Mouse (Mus musculus): Measurements from ENCODE around the gene Ppip5k2. TPM values are rescaled to one million over a fixed set of nuclear protein-coding genes. Genes with fewer than 3 reads are reported as not detected.
"Not testable (repeated sequence)": the region's sequence is repeated elsewhere in the genome, so short reads cannot be mapped to it uniquely, and the experiment has no call there.

The Ppip5k2 gene
- total RNA-seq, 2 experiments from 2014 or later, result 20.3 to 23.4 TPM

DNA sequence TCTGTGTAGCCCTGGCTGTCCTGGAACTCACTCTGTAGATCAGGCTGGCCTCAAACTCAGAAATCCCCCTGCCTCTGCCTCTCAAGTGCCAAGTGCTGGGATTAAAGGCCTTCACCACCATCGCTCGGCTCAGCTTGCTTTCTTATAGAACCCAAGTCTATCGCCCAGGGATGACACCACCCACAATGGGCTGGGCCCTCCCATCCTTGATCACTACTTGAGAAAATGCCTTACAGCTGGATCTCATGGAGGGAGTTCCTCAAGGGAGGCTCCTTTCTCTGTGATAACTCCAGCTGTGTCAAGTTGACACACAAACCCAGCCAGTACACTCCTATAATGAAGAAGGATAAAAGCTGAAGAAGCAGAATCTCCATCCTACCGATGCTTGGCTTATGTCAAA, 4.5 kb downstream of the Ppip5k2 start:
- DNase-seq (ENCODE audit: low spot score in 2 of 2), result not testable (repeated sequence)
- intact Hi-C loops (cut with DNase I), result loop anchor here (5.0 kb wide), 1 partner anchor 103 kb away; the partner anchor contains the start of gene D1Ertd622e

DNA sequence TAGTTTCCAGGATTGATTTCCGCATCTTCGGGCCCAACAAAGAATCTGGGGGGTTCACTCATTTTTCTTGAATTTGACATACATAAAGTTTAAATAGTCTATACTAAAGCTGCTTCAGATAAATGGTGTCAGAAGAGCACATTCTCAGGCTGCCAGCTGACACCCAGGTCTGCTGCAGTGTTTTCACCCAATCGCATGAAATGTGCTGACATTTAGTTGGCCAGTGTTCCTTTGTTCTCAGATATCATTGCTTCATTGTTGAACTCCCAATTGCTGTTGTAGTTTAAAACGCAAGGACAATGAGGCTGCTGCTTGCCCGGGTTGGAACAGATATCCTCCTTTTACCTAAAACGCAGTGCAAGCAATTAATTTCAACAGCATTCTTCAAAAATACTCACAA, 8.7 kb downstream of the Ppip5k2 start:
- intact Hi-C loops (cut with DNase I), result no loop called here
- no peak for DNase-seq (ENCODE audit: low spot score in 2 of 2)

DNA sequence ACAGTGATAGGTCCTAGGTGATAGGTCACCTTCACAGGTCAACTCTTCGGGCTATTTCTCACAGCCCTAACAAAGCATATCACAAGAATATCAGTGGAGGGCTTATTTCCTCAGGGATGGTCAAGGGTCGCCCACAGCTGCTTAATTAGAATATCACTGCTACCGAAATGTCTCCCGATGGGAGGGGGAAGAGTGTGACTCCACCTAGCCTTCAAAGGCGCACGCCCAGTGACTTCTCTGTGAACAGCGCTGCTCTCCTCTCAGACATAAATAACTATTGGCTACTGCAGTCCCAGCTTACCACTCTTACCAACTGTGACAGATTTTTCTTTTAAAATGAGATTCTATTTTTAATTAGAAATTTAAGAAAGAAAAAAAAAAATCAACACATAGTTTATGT, 9.6 kb downstream of the Ppip5k2 start:
- intact Hi-C loops (cut with DNase I), result no loop called here
- DNase-seq (ENCODE audit: low spot score in 2 of 2), result no peak

DNA sequence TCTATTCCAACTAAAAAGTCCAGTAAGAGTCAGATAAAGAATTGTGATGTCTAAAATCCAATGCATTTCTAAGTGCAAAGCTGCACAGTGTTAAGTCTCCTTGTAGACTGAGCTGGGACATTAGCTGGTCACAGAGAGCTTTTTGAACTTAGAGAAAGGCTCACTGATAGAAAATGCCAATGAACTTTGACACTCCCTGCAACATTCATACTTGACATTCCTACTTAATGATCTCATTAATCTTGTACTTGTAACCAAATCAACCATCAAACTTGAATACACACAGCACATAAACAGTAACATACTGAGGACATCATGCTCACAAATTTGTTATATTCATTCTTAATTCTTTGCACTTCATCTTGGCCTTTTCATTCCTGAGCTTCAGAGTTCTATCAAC, 10.4 kb downstream of the Ppip5k2 start:
- no peak for DNase-seq (ENCODE audit: low spot score in 2 of 2)
- intact Hi-C loops (cut with DNase I), result no loop called here

DNA sequence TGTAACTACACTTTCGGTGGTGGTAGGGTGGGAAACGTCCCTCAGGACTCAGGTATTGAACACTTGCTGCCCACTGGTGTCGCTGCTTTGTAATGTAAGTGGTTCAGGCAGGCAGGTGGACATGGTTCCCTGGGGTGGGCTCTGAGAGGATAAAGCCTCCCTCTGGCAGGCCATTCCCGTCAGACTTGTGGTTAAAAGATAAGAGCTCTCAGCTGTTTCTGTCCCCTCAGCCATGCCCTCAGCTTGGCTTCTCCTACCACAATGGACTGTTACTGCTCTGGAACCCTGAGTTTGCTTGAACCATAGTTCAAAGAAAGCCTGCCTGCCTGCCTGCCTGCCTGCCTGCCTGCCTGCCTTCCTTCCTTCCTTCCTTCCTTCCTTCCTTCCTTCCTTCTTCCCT, 15.8 kb downstream of the Ppip5k2 start:
- intact Hi-C loops (cut with DNase I), result no loop called here

DNA sequence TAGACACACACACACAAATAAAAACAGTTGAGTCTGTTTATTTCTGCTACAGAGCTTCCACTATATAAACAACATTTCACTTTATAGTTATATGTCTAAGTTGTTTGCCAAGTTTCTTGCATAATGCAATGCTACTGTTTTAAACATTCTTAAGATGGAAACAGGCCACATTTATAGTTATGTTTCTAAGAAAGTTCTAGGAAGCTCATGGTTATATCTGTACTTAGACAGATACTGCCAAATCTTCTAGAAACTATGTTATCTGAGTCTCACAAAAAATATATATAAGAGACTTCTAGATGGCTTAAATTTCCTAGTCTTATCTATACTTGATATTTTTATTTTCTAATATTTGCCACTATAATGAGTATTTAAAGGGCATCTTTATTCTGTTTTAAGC, 17.0 kb downstream of the Ppip5k2 start:
- intact Hi-C loops (cut with DNase I), result no loop called here
- peak in 1 of 2 experiments; percentile 22 for DNase-seq (ENCODE audit: low spot score in 2 of 2)

More for the DNA sequence above, 15.8 kb downstream of the Ppip5k2 start:
- DNase-seq (ENCODE audit: low spot score in 2 of 2), result no peak

DNA sequence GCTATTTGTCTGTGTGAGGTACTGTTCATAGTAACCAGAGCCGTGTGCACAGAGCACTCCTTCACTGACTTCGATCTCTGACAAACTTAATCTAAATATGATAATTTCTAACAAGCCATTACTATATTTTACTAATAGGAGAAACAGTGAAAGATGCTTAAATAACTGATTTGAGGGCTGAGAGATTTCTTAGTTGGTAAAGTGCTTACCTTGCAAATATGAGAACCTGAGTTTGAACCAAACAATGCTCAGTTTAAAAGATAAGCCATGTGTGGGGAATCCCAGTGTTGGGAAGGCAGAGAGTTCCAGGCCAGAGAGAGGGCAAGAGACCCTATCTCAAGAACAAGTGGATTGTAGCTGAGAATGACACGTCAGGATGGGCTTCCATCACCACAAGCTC, 22.0 kb downstream of the Ppip5k2 start:
- intact Hi-C loops (cut with DNase I), result no loop called here
- DNase-seq (ENCODE audit: low spot score in 2 of 2), result no peak

DNA sequence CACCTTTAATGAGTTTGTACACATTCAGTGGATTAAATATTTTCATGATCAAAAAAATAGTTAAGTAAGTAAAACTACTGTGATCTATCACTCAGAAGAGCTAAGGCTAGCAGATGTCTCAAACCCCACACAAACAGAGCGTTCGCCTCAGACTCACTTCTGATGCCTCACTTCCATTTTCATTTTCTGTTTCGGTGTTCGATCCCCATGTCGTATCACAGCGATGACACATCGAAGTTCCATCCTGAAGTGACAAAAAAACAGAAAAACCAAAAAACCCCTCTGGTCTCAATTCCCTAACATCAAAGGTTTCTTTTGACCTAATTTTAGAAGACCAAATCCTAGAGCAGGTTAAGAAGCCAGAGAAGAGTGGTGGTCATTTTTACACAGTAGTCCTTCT, 23.9 kb downstream of the Ppip5k2 start:
- intact Hi-C loops (cut with DNase I), result no loop called here
- no peak for DNase-seq (ENCODE audit: low spot score in 2 of 2)

DNA sequence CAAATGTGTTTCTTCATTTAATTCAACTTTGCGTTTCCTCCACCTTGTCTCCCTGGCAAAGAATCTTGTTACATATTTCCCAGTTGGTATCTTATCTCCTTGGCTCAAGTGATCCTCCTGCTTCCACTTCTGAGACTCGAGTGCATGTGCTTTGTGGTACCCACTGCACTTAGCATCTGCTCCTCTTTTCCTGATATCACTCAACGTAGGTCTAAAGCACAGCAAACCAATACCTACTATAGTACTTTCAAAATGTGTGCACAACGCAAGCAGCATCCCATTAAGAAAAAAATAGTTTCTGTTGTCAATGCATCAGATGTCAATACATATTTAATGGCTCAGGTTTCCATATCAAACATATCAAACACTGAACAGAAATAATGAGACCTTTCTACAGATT, 24.5 kb downstream of the Ppip5k2 start:
- intact Hi-C loops (cut with DNase I), result no loop called here
- DNase-seq (ENCODE audit: low spot score in 2 of 2), result no peak

DNA sequence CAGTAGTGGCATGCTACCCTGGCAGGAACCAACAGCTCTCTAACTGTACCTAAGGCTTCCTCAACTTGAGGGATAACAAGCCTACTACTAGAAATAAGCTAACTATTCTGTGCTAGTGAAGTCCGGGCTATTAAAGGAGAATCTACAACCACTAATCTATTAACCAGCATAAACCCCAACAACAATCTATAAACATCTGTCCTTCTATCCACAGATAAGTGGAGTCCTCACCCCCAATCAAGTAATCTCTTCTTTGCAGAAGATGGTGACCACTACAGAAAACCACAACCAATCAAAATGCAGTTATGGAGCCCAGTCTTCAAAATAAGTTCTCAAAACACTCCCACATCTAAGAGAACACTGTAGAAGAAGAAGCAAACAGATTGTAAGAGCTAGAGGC, 27.1 kb downstream of the Ppip5k2 start:
- DNase-seq (ENCODE audit: low spot score in 2 of 2), result no peak
- intact Hi-C loops (cut with DNase I), result no loop called here

DNA sequence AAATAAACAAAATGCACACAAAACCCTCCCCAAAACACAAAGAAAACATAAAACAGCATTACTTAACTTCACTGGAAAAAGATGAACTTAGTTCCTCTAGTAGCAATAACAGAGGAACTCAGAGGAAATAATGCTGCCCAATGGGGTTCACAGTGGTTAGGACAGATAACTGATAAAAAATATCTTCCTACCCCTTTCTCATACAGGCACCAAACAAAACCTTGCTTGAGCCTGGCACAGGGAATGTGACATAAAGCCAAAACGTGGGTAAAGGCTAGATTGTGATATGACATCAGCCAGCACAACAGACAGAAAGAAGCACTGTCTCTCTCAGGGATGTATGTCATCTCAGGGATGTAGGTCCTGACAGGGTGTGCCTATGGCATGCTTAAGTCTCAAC, 40.9 kb downstream of the Ppip5k2 start:
- intact Hi-C loops (cut with DNase I), result no loop called here
- no peak for DNase-seq (ENCODE audit: low spot score in 2 of 2)

DNA sequence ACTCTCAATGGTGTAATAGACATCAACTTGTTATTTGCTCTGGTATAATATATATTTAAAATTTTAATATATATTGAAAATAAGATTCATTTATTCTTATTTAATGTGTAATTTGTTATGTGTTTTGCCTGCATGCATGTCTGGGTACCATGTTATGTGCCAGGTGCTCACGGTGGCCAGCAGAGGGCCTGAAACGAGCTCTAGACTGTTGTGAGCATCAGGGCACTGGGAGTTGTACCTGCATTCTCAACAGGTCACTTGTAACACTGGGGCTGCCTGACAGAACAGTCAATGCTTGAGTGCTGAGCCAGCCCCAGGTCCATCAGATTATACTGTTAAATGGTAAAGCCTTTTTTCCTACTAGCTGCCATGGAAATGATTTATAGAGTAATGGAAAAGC, 43.5 kb downstream of the Ppip5k2 start:
- intact Hi-C loops (cut with DNase I), result no loop called here

DNA sequence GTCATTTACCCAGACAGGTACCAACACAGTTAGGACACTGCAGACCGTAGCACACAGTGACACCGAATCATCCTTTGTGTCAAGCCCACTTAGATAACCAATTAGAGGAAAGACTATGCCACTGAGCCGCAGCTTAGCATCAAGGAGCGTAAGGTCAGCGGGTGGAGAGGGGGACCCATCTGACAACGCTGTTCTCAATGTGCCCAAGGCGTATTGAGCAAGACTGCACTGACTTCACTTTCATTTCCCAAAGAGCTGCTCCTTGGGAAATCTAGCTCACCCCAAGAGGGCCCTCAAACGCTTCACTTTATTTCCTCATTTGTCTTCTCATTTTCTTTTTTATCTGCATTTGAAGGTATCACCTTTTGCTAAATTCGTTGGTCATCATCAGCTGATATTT, 51.8 kb downstream of the Ppip5k2 start:
- no peak for DNase-seq (ENCODE audit: low spot score in 2 of 2)
- intact Hi-C loops (cut with DNase I), result no loop called here

More for the DNA sequence above, 43.5 kb downstream of the Ppip5k2 start:
- DNase-seq (ENCODE audit: low spot score in 2 of 2), result no peak

DNA sequence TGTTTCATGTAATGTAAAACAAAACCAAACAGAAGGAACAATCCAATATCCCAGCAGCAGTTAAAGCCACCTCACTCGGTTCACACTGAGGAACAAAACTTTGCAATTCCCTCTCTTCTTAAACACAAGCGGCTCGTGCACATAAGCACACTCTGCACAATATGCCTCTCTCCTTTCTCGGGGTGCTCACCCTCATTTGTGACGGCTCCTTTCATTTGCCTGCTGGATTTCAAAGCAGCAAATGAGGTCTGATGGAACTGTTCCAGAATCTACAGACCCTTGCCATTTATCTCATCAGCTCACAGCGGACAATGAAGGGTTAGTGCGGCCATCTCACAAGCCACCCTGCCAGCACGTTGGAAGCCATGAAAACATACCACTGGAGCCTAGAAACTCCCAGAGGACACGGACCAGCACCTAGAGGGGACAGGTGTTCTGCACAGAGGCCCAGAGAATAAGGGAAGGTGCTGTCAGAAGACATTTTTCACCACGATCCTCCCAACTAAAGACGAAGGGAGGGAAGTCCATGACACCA, 55.8 kb downstream of the Ppip5k2 start:
- no peak for DNase-seq (ENCODE audit: low spot score in 2 of 2)
- intact Hi-C loops (cut with DNase I), result no loop called here

DNA sequence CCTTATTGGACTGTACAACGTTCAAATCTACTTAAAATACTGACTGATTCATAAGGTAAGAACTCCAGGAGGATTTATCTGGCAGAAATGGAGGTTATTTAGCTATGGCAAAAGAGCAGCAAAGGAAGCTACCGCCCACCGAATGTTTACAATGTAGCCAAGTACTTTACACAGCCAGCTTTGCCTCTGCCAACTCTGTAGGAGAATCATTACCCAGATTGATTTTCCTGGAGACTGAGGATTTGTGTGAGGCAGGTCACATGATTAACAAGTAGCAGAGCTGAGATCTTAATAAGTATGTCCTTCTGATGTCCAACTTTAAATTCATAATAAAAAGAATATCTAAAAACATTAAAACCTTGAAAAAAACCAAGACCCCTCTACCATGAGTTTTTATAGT, 59.7 kb downstream of the Ppip5k2 start:
- intact Hi-C loops (cut with DNase I), result no loop called here

DNA sequence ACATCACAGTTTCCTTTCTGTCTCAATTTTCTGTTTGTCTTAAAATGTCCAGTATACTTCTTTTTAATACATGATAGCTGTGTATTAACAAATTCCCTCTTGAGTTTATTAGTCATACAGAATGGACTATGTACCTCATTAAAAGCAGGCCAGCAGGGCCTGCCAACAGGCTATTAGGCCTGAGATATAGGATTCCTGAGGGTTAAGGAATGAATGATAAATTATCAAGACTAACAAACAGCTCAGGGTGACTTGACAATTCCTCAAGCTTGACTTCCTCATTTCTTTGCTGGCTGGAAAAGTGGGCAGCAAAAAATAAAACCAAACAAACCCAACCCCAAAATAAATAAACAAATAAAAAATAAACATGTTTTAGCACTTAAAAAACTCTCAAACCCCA, 64.8 kb downstream of the Ppip5k2 start:
- intact Hi-C loops (cut with DNase I), result no loop called here
- DNase-seq (ENCODE audit: low spot score in 2 of 2), result no peak

More for the DNA sequence above, 59.7 kb downstream of the Ppip5k2 start:
- DNase-seq (ENCODE audit: low spot score in 2 of 2), result no peak

DNA sequence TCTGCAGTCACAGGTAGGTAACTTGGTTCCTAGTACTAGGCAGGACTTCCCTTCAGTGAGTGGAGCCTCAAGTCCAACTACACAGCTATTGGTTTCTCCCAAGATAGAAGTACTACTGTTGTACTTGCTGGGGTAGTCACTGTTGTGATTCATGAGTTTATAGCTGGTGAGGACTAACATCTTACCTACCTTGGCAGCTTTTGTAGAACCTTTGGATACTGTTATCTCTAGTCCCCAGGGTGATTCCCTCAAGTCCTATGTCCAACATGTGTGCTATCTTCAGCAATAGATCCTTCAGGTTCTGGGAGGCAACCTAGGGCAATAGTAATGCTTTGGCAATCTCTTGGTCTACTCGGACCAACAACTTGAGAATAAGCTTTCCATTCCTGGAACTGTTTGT, 65.6 kb downstream of the Ppip5k2 start:
- intact Hi-C loops (cut with DNase I), result no loop called here
- no peak for DNase-seq (ENCODE audit: low spot score in 2 of 2)

DNA sequence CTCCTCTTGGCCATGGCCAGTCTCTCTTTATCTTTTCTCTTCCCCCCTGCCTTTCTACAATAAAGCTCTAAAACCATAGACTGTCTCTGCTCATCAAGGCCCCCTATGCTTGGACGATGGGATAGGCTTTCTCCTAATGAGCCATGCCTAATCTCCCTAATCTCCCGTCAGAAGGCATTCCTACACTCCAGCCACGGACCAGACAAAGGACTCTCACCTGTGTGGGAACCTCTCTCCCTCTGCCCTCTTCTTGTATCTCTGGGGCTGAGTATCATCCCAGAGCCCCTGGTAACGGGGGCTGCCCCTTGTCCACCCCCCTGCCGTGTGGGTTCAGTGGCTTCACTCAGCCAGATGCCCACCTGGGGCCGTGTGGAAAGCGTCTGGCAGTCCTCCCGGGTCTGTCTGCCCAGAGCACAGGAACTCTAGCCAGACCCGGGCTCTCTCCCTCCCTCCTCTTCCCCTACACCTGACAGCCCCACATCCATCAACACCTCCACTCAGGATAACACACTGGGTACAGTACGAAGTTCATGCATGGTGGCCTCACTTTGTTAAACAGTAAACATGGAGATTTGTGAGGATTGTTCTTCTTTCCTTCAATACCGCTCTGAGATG, 71.1 kb downstream of the Ppip5k2 start:
- DNase-seq (ENCODE audit: low spot score in 2 of 2), result no peak
- intact Hi-C loops (cut with DNase I), result no loop called here

DNA sequence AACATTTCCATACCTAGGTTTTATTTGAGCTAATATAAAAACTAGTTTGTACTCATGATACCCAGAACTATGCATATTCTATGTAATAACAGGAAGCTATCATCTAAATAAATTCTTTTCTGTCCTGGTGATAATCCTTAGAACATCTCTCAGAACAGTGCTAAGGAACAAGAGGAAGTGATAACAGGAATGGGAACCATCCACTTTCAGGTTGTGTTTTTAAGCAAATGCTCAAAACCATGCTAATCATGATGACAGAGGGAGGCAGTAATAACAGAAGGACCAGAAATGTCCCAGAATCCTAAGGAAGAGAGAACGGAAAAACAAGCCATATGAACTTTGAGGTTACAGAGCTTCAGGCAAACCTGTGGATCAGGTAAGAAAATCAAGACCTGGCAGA, 72.9 kb downstream of the Ppip5k2 start:
- intact Hi-C loops (cut with DNase I), result no loop called here
- DNase-seq (ENCODE audit: low spot score in 2 of 2), result no peak

DNA sequence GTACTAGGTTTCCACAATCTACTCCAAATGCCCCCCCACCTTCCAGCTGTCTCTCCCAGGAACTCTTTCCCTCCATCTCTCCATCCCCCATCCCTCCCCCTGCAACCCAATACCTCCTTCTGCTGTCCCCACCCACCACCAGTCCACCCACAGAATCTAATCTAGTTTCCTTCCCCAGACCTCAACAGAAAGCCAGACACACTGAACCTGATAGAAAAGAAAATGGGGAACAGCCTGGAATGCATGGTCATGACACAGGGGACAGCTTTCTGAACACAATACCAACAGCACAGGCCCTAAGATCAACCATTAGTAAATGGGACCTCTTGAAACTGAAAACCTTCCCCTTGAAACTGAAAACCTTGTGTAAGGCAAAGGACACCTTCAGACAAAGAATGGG, 76.4 kb downstream of the Ppip5k2 start:
- intact Hi-C loops (cut with DNase I), result no loop called here
- DNase-seq (ENCODE audit: low spot score in 2 of 2), result no peak

DNA sequence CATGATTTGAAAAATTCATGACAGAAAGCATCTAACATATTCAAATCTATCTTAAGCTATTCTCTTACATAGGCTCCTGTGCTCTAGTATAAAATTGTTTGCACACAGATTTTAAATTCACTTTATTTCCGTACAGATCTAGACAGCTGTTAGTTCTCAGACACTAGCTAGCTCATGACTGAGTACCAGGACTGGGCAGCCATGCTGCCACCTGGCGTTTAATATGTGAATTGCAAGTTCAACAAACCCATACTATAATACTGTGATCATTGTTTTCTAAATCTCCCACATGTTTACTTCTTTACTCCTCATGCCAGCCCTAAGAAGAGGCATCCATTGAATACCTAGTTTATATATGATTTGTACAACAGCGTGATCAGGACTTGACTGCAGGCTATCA, 81.5 kb downstream of the Ppip5k2 start:
- intact Hi-C loops (cut with DNase I), result loop anchor here (2.0 to 10.0 kb wide), 2 partner anchors 192 to 354 kb away; no protein-coding TSS in a partner anchor
- peak; percentile 23 to 66 for DNase-seq (ENCODE audit: low spot score in 2 of 2)
